Comparison of ENCODE assay signal across 8 mouse cellular contexts in genomic region chr19:34550534-34551223, GRCm38 (mm10). TPM values are rescaled to one million over a fixed set of nuclear protein-coding genes. Genes with fewer than 3 reads are reported as not detected.
DNase-seq lines count a peak whose midpoint lies in the region; ATAC-seq and TF ChIP-seq lines count a peak whose summit lies in the region.

TSS of gene Ifit2 (plus strand) at chr19:34550694.

- H3K4me1 ChIP-seq in embryonic facial prominence, embryonic 12.5 days, result peaks cover 20% of the 10 kb centered on the region; the same call in 1 of the 2 replicates
- peaks cover 6% of the 10 kb centered on the region; the same call in 1 of the 2 replicates for H3K4me1 ChIP-seq in kidney, adult 2 months (ENCODE audit: control insufficient read depth, insufficient read depth, low read length)
- H3K4me1 ChIP-seq in limb, embryonic 13.5 days, result peaks cover 20% of the 10 kb centered on the region
- H3K4me1 ChIP-seq in midbrain, embryonic 15.5 days, result peaks cover 7% of the 10 kb centered on the region

- TF ChIP-seq POLR2A in kidney, adult 2 months (IDR thresholded peaks at IDR 0.05; ENCODE audit: low read depth, low read length), result peak; percentile 43

- H3K36me3 ChIP-seq in embryonic facial prominence, embryonic 12.5 days, result no peaks in the 10 kb centered on the region
- no peaks in the 10 kb centered on the region; the same call in 1 of the 2 replicates for H3K36me3 ChIP-seq in kidney, adult 2 months (ENCODE audit: control insufficient read depth, insufficient read depth, low read length)
- H3K36me3 ChIP-seq in limb, embryonic 13.5 days, result no peaks in the 10 kb centered on the region
- no peaks in the 10 kb centered on the region for H3K36me3 ChIP-seq in midbrain, embryonic 15.5 days (replicated peaks)

- WGBS in embryonic facial prominence, embryonic 12.5 days, result 1% methylated on average over 22 of the region's 22 CpGs
- whole genome bisulfite sequencing in kidney, adult 2 months, result under 1% methylated on average over 22 of the region's 22 CpGs
- WGBS in limb, embryonic 13.5 days, result 2% methylated on average over 22 of the region's 22 CpGs
- under 1% methylated on average over 22 of the region's 22 CpGs for WGBS in midbrain, embryonic 15.5 days

- H3K4me3 ChIP-seq in embryonic facial prominence, embryonic 12.5 days, result peak within 1 kb of the TSS; percentile 40
- H3K4me3 ChIP-seq in kidney, adult 2 months (ENCODE audit: insufficient read depth, low read depth, low read length), result peak within 1 kb of the TSS; percentile 82
- H3K4me3 ChIP-seq in limb, embryonic 13.5 days, result peak within 1 kb of the TSS; percentile 51
- peak within 1 kb of the TSS; percentile 45 for H3K4me3 ChIP-seq in midbrain, embryonic 15.5 days

- H3K27me3 ChIP-seq in embryonic facial prominence, embryonic 12.5 days, result no peaks in the 10 kb centered on the region
- no peaks in the 10 kb centered on the region for H3K27me3 ChIP-seq in kidney, adult 2 months (replicated peaks; ENCODE audit: control insufficient read depth, insufficient read depth, low read length)
- H3K27me3 ChIP-seq in limb, embryonic 13.5 days, result no peaks in the 10 kb centered on the region
- H3K27me3 ChIP-seq in midbrain, embryonic 15.5 days (replicated peaks), result no peaks in the 10 kb centered on the region

- H3K9ac ChIP-seq in embryonic facial prominence, embryonic 12.5 days, result peak within 1 kb of the TSS; percentile 39; the same call in 1 of the 2 replicates
- H3K9ac ChIP-seq in limb, embryonic 13.5 days, result peak within 1 kb of the TSS; percentile 59
- peak within 1 kb of the TSS; percentile 35 for H3K9ac ChIP-seq in midbrain, embryonic 15.5 days

- DNase-seq in 416B (ENCODE audit: low read depth), result peak; percentile 82
- DNase-seq in adrenal gland, postnatal 25 days, result peak; percentile 56
- peak; percentile 85 to 87 for DNase-seq in heart, adult 18-20 months
- peak; percentile 86 for DNase-seq in kidney, adult 2 months
- peak; percentile 48 to 64 for DNase-seq in spleen, adult 18-20 months

- TF ChIP-seq CTCF in kidney, adult 2 months (conservative IDR thresholded peaks at IDR 0.05; ENCODE audit: insufficient read depth, insufficient read length, low read depth, low read length), result peak; percentile 75

- peak within 1 kb of the TSS; percentile 37 for H3K27ac ChIP-seq in embryonic facial prominence, embryonic 12.5 days
- peak within 1 kb of the TSS; percentile 95 for H3K27ac ChIP-seq in kidney, adult 2 months (ENCODE audit: insufficient read depth, low read depth, low read length)
- H3K27ac ChIP-seq in limb, embryonic 13.5 days, result peak within 1 kb of the TSS; percentile 77
- H3K27ac ChIP-seq in midbrain, embryonic 15.5 days, result peak within 1 kb of the TSS; percentile 75

- no peaks in the 10 kb centered on the region for H3K9me3 ChIP-seq in embryonic facial prominence, embryonic 12.5 days
- H3K9me3 ChIP-seq in limb, embryonic 13.5 days, result no peaks in the 10 kb centered on the region
- no peaks in the 10 kb centered on the region for H3K9me3 ChIP-seq in midbrain, embryonic 15.5 days

- peak; percentile 87; the same call in 1 of the 2 replicates for ATAC-seq in embryonic facial prominence, embryonic 12.5 days (ENCODE audit: insufficient number of reproducible peaks, insufficient read depth, low FRiP score, low TSS enrichment)
- ATAC-seq in limb, embryonic 13.5 days (ENCODE audit: low FRiP score, low read depth), result peak; percentile 89
- ATAC-seq in midbrain, embryonic 15.5 days (replicated peaks), result peak; percentile 98

- peak within 1 kb of the TSS; percentile 50 for H3K4me2 ChIP-seq in embryonic facial prominence, embryonic 12.5 days (replicated peaks)
- H3K4me2 ChIP-seq in limb, embryonic 13.5 days (replicated peaks), result peak within 1 kb of the TSS; percentile 64
- H3K4me2 ChIP-seq in midbrain, embryonic 15.5 days, result peak within 1 kb of the TSS; percentile 69

RNA-seq across cellular contexts. Expression of gene Ifit2, which starts in this region (rescaled TPM):
- 2.3 and 4.9 TPM in 2 replicates for total RNA-seq in adrenal gland, postnatal 25 days (2021)
- 8.9 and 9.8 TPM in 2 replicates for polyA plus RNA-seq in embryonic facial prominence, embryonic 12.5 days (2016; fragmentation: Nextera tagmentation; extraction: Ambion mirVana)
- total RNA-seq in heart, adult 18-20 months (2021), result 1 to 10 TPM; 3.1 to 3.7 TPM
- polyA plus RNA-seq in kidney, adult 2 months (2012; rRNA removed), result 3.4 and 4.0 TPM in 2 replicates
- polyA plus RNA-seq in limb, embryonic 13.5 days (2015; fragmentation: Nextera tagmentation; extraction: Ambion mirVana), result 10.9 and 11.2 TPM in 2 replicates
- polyA plus RNA-seq in midbrain, embryonic 15.5 days (2015; fragmentation: Nextera tagmentation; extraction: Ambion mirVana), result 6.8 and 7.2 TPM in 2 replicates

Comparison
In these comparisons a context has a peak if more than half of its experiments do, and no peak if none do; other contexts are left out.
1. Peak in every context shown above with its lines: DNase-seq, ATAC-seq, H3K4me3 ChIP-seq and H3K27ac ChIP-seq.
2. H3K27ac ChIP-seq: peak in every context shown above with its lines; median percentile 95 in kidney, adult 2 months; 77 in limb, embryonic 13.5 days; 75 in midbrain, embryonic 15.5 days; 37 in embryonic facial prominence, embryonic 12.5 days.